Mouse (Mus musculus) spleen, adult 2 months (tissue): ENCODE measurements at regions not wholly inside any gene's neighbourhood (a gene's known extent, or its start where the extent isn't known, plus 50 kb on each side); places are given as distances from the start of the nearest gene placed in this dataset.

ENCODE experiments used
- CTCF ChIP-seq: fragments of 200-500 bp; IDR thresholded peaks from 2 replicates; pipeline ENCODE4 v1.5.1; 2011; ENCODE audit warnings: mild to moderate bottlenecking, inconsistent platforms; ENCODE audit not compliant: insufficient read depth, insufficient read length, insufficient replicate concordance; ENCODE audit errors: extremely low read depth
- POLR2A ChIP-seq: fragments of 200-500 bp; IDR thresholded peaks from 2 replicates; pipeline ENCODE4 v1.6.1; 2011; ENCODE audit warnings: low read depth, low read length, inconsistent platforms

- TF ChIP-seq CTCF (no peak), POLR2A (no peak)
Measured at GRCm38 (mm10) chr1:94140518-94140917, 88.2 kb upstream of the Pdcd1 start.
